Mouse (Mus musculus): ENCODE measurements at regions not wholly inside any gene's neighbourhood (a gene's known extent, or its start where the extent isn't known, plus 50 kb on each side); places are given as distances from the start of the nearest gene placed in this dataset.

- 89% methylated on average over 3 of the region's 3 CpGs for WGBS
- no peak overlapping the region for H3K27ac ChIP-seq
- ATAC-seq (ENCODE audit: low FRiP score) (no peak), DNase-seq (ENCODE audit: low spot score) (no peak)
- H3K4me3 ChIP-seq (replicated peaks; ENCODE audit: low read length): no peak overlapping the region
- no peaks in the 10 kb centered on the region for H3K9me3 ChIP-seq (ENCODE audit: control insufficient read depth, low read length)
- no peaks in the 10 kb centered on the region for H3K27me3 ChIP-seq (ENCODE audit: control insufficient read depth, insufficient read depth, low read length)
- no peak overlapping the region for H3K4me2 ChIP-seq (replicated peaks)
- H3K36me3 ChIP-seq (replicated peaks; ENCODE audit: control insufficient read depth, insufficient read depth): no peaks in the 10 kb centered on the region
- H3K9ac ChIP-seq: no peak overlapping the region
- H3K4me1 ChIP-seq (replicated peaks; ENCODE audit: control insufficient read depth, insufficient read depth, low read length): no peaks in the 10 kb centered on the region
These were observed 141.3 kb downstream of the Efnb2 start for GRCm38 (mm10) chr8:8519772-8520191.

DNA sequence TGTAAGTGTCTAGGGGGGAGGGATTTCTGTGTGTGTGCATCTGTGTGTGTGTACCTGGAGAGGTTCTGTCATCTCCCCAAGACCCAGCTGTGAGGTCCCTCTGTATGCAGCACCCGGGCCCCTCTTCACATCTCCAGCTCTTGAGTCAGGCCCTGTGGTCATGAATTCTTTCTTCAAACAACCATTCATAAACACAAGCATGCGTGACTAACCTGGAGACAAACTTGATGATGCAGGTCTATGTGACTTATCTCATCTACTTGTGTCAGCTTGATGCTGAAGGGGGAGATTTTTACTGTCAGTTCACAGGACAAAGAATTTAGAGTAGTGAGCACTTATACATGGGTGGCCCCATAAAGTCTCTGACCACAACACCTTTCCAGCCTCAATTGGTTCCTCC, 143.4 kb downstream of the Efnb2 start:
- Histone ChIP-seq H3K27me3 (ENCODE audit: control insufficient read depth, insufficient read depth, low read length) (no peaks in the 10 kb centered on the region), H3K9me3 (ENCODE audit: control insufficient read depth, low read length) (no peaks in the 10 kb centered on the region), H3K4me2 (replicated peaks) (no peak overlapping the region), H3K4me1 (replicated peaks; ENCODE audit: control insufficient read depth, insufficient read depth, low read length) (no peaks in the 10 kb centered on the region), H3K9ac (no peak overlapping the region), H3K4me3 (replicated peaks; ENCODE audit: low read length) (no peak overlapping the region), H3K27ac (no peak overlapping the region), H3K36me3 (replicated peaks; ENCODE audit: control insufficient read depth, insufficient read depth) (no peaks in the 10 kb centered on the region)
- ATAC-seq (ENCODE audit: low FRiP score) (no peak), DNase-seq (ENCODE audit: low spot score) (no peak)
- 58% methylated on average over 2 of the region's 2 CpGs for WGBS

DNA sequence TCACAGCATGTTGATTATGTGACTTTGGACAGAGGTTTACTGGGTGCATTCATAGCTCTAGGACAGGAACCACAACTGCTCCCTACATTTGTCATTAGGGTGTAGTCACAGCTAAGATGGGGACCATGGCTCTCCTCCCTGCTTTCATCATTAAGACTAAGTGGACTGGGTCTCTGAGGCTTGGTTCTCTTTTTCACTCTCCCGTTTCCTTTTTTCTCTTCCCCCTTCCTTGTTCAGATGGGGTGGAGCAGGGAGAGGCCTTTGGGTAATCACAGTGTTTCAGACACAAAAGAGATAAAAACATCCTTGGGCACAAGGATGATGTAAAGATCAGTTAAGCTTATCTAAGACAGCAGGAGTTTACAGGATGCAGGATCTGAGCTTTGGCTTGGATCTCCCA, 144.8 kb downstream of the Efnb2 start:
- Histone ChIP-seq H3K36me3 (replicated peaks; ENCODE audit: control insufficient read depth, insufficient read depth) (no peaks in the 10 kb centered on the region), H3K27me3 (ENCODE audit: control insufficient read depth, insufficient read depth, low read length) (no peaks in the 10 kb centered on the region), H3K27ac (no peak overlapping the region), H3K9me3 (ENCODE audit: control insufficient read depth, low read length) (no peaks in the 10 kb centered on the region), H3K4me3 (replicated peaks; ENCODE audit: low read length) (no peak overlapping the region), H3K4me2 (replicated peaks) (no peak overlapping the region), H3K4me1 (replicated peaks; ENCODE audit: control insufficient read depth, insufficient read depth, low read length) (no peaks in the 10 kb centered on the region), H3K9ac (no peak overlapping the region)
- no peak for ATAC-seq (ENCODE audit: low FRiP score)
- no peak for DNase-seq (ENCODE audit: low spot score)
- WGBS: 50% methylated on average over 1 of the region's 1 CpGs

- no peak for ATAC-seq (ENCODE audit: low FRiP score)
- H3K36me3 ChIP-seq (replicated peaks; ENCODE audit: control insufficient read depth, insufficient read depth): no peaks in the 10 kb centered on the region
- H3K4me2 ChIP-seq (replicated peaks): no peak overlapping the region
- peaks cover 12% of the 10 kb centered on the region for H3K4me1 ChIP-seq (replicated peaks; ENCODE audit: control insufficient read depth, insufficient read depth, low read length)
- no peak overlapping the region for H3K4me3 ChIP-seq (replicated peaks; ENCODE audit: low read length)
- DNase-seq (ENCODE audit: low spot score): no peak
- H3K9me3 ChIP-seq (ENCODE audit: control insufficient read depth, low read length): no peaks in the 10 kb centered on the region
- H3K27me3 ChIP-seq (ENCODE audit: control insufficient read depth, insufficient read depth, low read length): no peaks in the 10 kb centered on the region
- H3K27ac ChIP-seq: no peak overlapping the region
- no peak overlapping the region for H3K9ac ChIP-seq
- 85% methylated on average over 9 of the region's 9 CpGs for WGBS
These were observed 161.1 kb downstream of the Efnb2 start for GRCm38 (mm10) chr8:8499921-8500320.

DNA sequence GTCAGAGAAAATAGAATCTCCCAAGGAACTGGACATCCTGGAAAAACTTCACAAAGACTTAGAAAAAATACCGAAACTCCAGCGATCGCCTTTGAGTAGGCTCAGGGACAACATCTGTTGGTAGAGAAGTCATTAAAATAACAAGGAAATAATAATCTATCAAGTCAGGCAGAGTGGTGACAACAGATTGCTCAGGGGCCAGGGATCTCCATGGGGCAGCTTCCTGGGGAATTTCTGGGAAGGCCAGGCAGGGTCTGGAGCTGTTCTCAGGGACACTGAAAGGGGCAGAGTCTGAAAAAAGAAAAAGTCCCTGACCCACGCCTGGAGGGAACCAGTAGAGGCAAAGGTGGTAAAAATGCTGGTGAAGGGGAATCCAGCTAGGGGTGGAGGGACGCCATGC, 162.3 kb downstream of the Efnb2 start:
- Histone ChIP-seq H3K4me1 (replicated peaks; ENCODE audit: control insufficient read depth, insufficient read depth, low read length) (peaks cover 12% of the 10 kb centered on the region), H3K27me3 (ENCODE audit: control insufficient read depth, insufficient read depth, low read length) (no peaks in the 10 kb centered on the region)
- 34% methylated on average over 5 of the region's 5 CpGs for WGBS

DNA sequence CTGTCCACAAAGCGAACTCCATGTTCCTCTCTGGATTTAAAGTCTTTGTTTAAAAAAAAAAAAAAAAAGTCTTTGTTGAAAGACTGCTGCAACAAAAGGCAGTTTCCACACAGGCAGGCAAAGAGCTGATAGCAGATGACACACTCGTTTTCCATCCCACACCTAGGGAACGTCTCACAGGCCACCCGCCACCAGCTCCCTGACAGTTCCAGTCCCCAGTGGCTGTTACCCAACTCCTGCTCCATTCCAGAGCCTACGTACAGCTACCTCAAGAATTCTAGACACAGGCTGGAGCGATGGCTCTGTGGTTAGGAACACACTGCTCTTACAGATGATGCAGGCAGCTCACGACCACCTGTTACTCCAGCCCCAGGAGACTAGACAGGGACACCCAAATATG, 165.6 kb downstream of the Efnb2 start:
- WGBS: 55% methylated on average over 7 of the region's 7 CpGs
- no peaks in the 10 kb centered on the region for H3K36me3 ChIP-seq (replicated peaks; ENCODE audit: control insufficient read depth, insufficient read depth)

More for the DNA sequence above, 162.3 kb downstream of the Efnb2 start:
- Histone ChIP-seq H3K4me2 (replicated peaks) (no peak overlapping the region), H3K36me3 (replicated peaks; ENCODE audit: control insufficient read depth, insufficient read depth) (no peaks in the 10 kb centered on the region), H3K27ac (no peak overlapping the region), H3K9ac (no peak overlapping the region), H3K9me3 (ENCODE audit: control insufficient read depth, low read length) (no peaks in the 10 kb centered on the region), H3K4me3 (replicated peaks; ENCODE audit: low read length) (no peak overlapping the region)
- no peak for ATAC-seq (ENCODE audit: low FRiP score)
- DNase-seq (ENCODE audit: low spot score): no peak

GRCm38 (mm10) chr8:8494281-8494680, 166.8 kb downstream of the Efnb2 start:
- peaks cover 24% of the 10 kb centered on the region for H3K4me1 ChIP-seq (replicated peaks; ENCODE audit: control insufficient read depth, insufficient read depth, low read length)
- no peaks in the 10 kb centered on the region for H3K36me3 ChIP-seq (replicated peaks; ENCODE audit: control insufficient read depth, insufficient read depth)
- H3K9me3 ChIP-seq (ENCODE audit: control insufficient read depth, low read length): no peaks in the 10 kb centered on the region
- H3K27me3 ChIP-seq (ENCODE audit: control insufficient read depth, insufficient read depth, low read length): no peaks in the 10 kb centered on the region
- no peak for DNase-seq (ENCODE audit: low spot score)
- no peak overlapping the region for H3K9ac ChIP-seq
- H3K4me2 ChIP-seq (replicated peaks): no peak overlapping the region
- WGBS: 96% methylated on average over 10 of the region's 10 CpGs
- no peak overlapping the region for H3K27ac ChIP-seq
- no peak for ATAC-seq (ENCODE audit: low FRiP score)
- no peak overlapping the region for H3K4me3 ChIP-seq (replicated peaks; ENCODE audit: low read length)

More for the DNA sequence above, 165.6 kb downstream of the Efnb2 start:
- no peaks in the 10 kb centered on the region for H3K9me3 ChIP-seq (ENCODE audit: control insufficient read depth, low read length)
- no peak overlapping the region for H3K4me3 ChIP-seq (replicated peaks; ENCODE audit: low read length)
- DNase-seq (ENCODE audit: low spot score) (no peak), ATAC-seq (ENCODE audit: low FRiP score) (no peak)
- no peaks in the 10 kb centered on the region for H3K27me3 ChIP-seq (ENCODE audit: control insufficient read depth, insufficient read depth, low read length)
- no peak overlapping the region for H3K27ac ChIP-seq
- H3K4me1 ChIP-seq (replicated peaks; ENCODE audit: control insufficient read depth, insufficient read depth, low read length): peaks cover 13% of the 10 kb centered on the region
- H3K4me2 ChIP-seq (replicated peaks): no peak overlapping the region
- H3K9ac ChIP-seq: no peak overlapping the region

- no peak for ATAC-seq (ENCODE audit: low FRiP score)
- H3K4me2 ChIP-seq (replicated peaks): no peak overlapping the region
- H3K4me1 ChIP-seq (replicated peaks; ENCODE audit: control insufficient read depth, insufficient read depth, low read length): peaks cover 28% of the 10 kb centered on the region
- H3K27me3 ChIP-seq (ENCODE audit: control insufficient read depth, insufficient read depth, low read length): no peaks in the 10 kb centered on the region
- no peak for DNase-seq (ENCODE audit: low spot score)
- no peak overlapping the region for H3K4me3 ChIP-seq (replicated peaks; ENCODE audit: low read length)
- H3K27ac ChIP-seq: no peak overlapping the region
- no peaks in the 10 kb centered on the region for H3K9me3 ChIP-seq (ENCODE audit: control insufficient read depth, low read length)
- H3K9ac ChIP-seq: no peak overlapping the region
- no peaks in the 10 kb centered on the region for H3K36me3 ChIP-seq (replicated peaks; ENCODE audit: control insufficient read depth, insufficient read depth)
- 89% methylated on average over 2 of the region's 2 CpGs for WGBS
These were observed 169.1 kb downstream of the Efnb2 start for GRCm38 (mm10) chr8:8491908-8492307.

- H3K36me3 ChIP-seq (replicated peaks; ENCODE audit: control insufficient read depth, insufficient read depth): no peaks in the 10 kb centered on the region
- no peak for ATAC-seq (ENCODE audit: low FRiP score)
- peak overlapping the region; percentile 49 for H3K4me2 ChIP-seq (replicated peaks)
- 2% methylated on average over 9 of the region's 9 CpGs for WGBS
- no peaks in the 10 kb centered on the region for H3K27me3 ChIP-seq (ENCODE audit: control insufficient read depth, insufficient read depth, low read length)
- no peak overlapping the region for H3K4me3 ChIP-seq (replicated peaks; ENCODE audit: low read length)
- H3K4me1 ChIP-seq (replicated peaks; ENCODE audit: control insufficient read depth, insufficient read depth, low read length): peaks cover 28% of the 10 kb centered on the region
- no peak for DNase-seq (ENCODE audit: low spot score)
- peak overlapping the region; percentile 47 for H3K9ac ChIP-seq
- no peaks in the 10 kb centered on the region for H3K9me3 ChIP-seq (ENCODE audit: control insufficient read depth, low read length)
- H3K27ac ChIP-seq: peak overlapping the region; percentile 76
These were observed 171.3 kb downstream of the Efnb2 start for GRCm38 (mm10) chr8:8489784-8490183.
